Mouse (Mus musculus) liver, embryonic 14.5 days (tissue): ENCODE measurements around the gene Kif16b.

Experiments used
- CTCF ChIP-seq: IDR thresholded peaks from 2 replicates; pipeline ENCODE4 v1.5.1; 2016; ENCODE audit warnings: antibody characterized with exemption, low read depth, control low read depth
- EP300 ChIP-seq: IDR thresholded peaks from 2 replicates; pipeline ENCODE4 v1.6.1; 2016; ENCODE audit warnings: antibody characterized with exemption, low read depth

GRCm38 (mm10) chr2:142712727-142713126 is 188.6 kb downstream of the Kif16b start:
- TF ChIP-seq CTCF, result no peak
- no peak for TF ChIP-seq EP300
